Mouse (Mus musculus): ENCODE measurements around the gene Lhx8.

- TF ChIP-seq GATA1 (IDR thresholded peaks at IDR 0.05; ENCODE audit: borderline replicate concordance, low read length) (no peak), FLI1 (IDR thresholded peaks at IDR 0.05; ENCODE audit: low read length) (no peak)
These were observed 38.3 kb downstream of the Lhx8 start for GRCm38 (mm10) chr3:154292126-154292525.
